Mouse (Mus musculus) G1E (cell line): ENCODE measurements around the gene Ipo9.

Source experiments
- CTCF ChIP-seq: IDR thresholded peaks from 2 replicates; pipeline ENCODE4 v1.5.1; 2012; ENCODE audit warnings: low read depth, low read length, inconsistent platforms, mixed read lengths
- GATA1 ChIP-seq: IDR thresholded peaks from 2 replicates; pipeline ENCODE4 v1.6.1; 2012; ENCODE audit warnings: borderline replicate concordance, low read length, inconsistent platforms, mixed read lengths
- POLR2AphosphoS5 ChIP-seq: IDR thresholded peaks from 2 replicates; pipeline ENCODE4 v1.6.1; 2012; ENCODE audit warnings: low read depth, low read length, inconsistent platforms; ENCODE audit not compliant: insufficient replicate concordance
- TAL1 ChIP-seq: conservative IDR thresholded peaks from 2 replicates; pipeline ENCODE4 v1.6.1; 2012; ENCODE audit warnings: low read depth, low read length, inconsistent platforms, mixed read lengths

DNA sequence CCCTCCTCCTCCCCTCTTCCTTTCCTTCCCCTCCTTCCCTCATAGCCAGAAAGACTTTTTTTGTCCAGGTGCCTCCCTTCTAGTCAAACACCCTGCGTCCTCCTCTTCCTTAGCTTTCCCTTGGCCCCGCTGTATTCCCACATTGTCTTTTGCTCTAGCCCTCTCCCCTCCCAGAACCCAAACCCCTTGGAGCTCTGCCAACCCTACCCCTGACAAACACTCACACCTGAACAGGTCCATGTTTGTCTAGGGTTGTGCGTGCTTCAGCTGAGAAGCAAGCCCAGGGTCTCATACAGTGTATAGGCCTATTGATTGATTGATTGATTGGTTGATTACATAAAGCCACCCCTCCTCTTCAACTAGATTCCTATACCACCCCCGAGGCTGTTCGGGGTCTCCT, 60.9 kb downstream of the Ipo9 start:
- TF ChIP-seq CTCF (no peak), TAL1 (no peak), POLR2AphosphoS5 (no peak), GATA1 (no peak)
